Mouse (Mus musculus) WW6 (cell line): ENCODE results near the gene Tmem239.

Experiments used
- DNase-seq: peaks from one replicate; pipeline ENCODE4 v3.0.0-alpha.2; 2013; ENCODE audit warnings: low read depth, low spot score

Tmem239 gene

DNA sequence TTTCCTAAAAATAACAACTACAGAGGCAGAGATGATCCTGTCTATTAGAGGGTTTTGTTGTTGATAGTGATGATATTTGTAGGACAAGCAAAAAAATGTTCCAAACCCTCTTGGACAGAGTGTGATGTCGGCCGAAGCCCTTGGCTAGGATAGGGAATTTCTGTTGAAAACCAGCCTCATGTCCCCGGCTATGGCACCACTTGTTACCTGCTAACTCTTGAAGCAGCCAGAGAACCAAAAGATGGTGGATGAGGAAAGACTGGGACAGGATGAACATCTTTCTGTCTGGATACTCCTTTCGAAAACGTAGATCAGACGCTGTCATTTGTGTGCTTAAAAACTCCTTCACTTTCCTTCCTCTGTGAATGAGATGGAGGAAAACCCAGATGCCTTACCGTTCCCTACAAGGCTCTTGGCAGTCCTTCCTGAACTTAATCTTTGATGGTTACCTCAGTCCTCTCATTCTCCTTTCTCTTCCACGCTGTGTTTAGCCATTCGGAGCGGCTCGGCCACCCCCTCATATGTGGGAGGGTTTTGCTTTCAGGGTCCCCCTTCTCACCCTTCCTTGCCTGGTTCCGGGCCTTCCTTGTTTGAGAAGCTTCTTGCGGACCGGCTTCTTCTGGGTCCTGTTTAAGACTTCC lies 44.9 kb downstream of the Tmem239 start:
- no peak for DNase-seq

DNA sequence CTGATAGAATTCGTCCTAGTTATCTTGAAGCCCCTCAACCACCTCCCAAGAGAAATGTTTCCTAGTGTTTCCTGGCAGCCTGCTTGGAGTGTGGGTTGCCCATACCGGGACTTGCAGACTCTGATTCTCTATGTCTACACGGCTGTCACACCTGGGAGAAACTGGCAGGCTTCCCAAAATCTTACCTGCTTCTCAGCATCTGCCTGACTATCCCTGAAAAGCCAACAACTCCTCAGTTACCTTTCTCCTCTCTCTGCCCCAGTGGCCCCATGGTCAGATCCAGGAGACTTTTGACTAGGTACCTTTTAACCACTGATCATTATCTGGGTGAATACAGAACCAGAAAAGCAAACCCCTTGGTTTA lies 45.4 kb downstream of the Tmem239 start:
- no peak for DNase-seq

GRCm38 (mm10) chr2:130452266-130452665 lies 46.0 kb downstream of the Tmem239 start:
- DNase-seq: no peak

GRCm38 (mm10) chr2:130453421-130453820 lies 47.1 kb downstream of the Tmem239 start:
- DNase-seq: no peak

DNA sequence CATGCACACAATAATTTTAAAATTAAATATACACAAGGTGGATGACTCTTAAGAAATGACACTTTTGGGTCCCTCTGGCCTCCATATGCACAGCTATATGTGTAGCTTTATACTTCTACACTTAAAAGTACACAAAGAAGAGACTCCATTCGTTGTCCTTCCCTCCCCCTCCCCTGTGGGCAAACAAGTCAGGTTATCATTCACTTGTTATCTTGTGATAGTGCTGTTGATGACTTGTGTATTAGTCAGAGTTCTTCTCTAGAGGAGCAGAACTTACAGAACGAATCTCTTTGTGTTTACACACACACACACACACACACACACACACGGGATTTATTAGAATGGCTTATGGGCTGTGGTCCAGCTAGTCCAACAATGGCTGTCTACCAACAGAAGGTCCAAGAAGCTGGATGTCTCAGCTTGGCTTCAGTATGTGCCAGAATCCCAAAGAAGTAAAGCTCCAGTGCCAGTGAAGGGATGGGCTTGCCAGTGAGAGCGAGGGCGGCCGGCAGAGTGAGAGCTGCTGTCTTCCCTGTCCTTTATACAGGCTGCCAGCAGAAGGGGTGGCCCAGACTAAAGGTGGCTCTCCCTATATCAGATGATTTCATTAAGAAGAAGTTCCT lies 48.6 kb downstream of the Tmem239 start:
- DNase-seq: no peak
